Mouse (Mus musculus) inflammation-experienced regulatory T-cells (primary cell): Measurements from ENCODE around the gene Gm47969. TPM values are rescaled to one million over a fixed set of nuclear protein-coding genes. Genes with fewer than 3 reads are reported as not detected.

Experiments
- polyA plus RNA-seq, 2 experiments: library from polyadenylated mRNA; unstranded; fragments of 100-300 nt; shearing (Covaris generic); gene quantifications; one replicate each; pipeline ENCODE4 v1.2.1; 2017

Gene Gm47969
- polyA plus RNA-seq, result under 1 TPM in 1 of 2 experiments, not detected in 1; 0.46 TPM

GRCm38 (mm10) chr1:83044882-83045427, at the start of gene Gm47969:
TSS of gene Gm47969 (plus strand) at chr1:83044932.

GRCm38 (mm10) chr1:83000306-83000705, 44.4 kb upstream of the Gm47969 start, which contains the start of gene Gm47959:
TSS of gene Gm47959 (plus strand) at chr1:83000548.

GRCm38 (mm10) chr1:83038109-83038672, 6.5 kb upstream of the Gm47969 start, which contains the start of gene Slc19a3:
TSS of gene Slc19a3 (minus strand) at chr1:83038448.

GRCm38 (mm10) chr1:83042380-83042779, 2.4 kb upstream of the Gm47969 start, which contains the start of gene Krtap28-10:
TSS of gene Krtap28-10 (minus strand) at chr1:83042480.

GRCm38 (mm10) chr1:83059278-83059677, 14.5 kb downstream of the Gm47969 start, which contains the start of gene A030005K14Rik:
TSS of gene A030005K14Rik (minus strand) at chr1:83059378.

GRCm38 (mm10) chr1:83060643-83061042, 15.9 kb downstream of the Gm47969 start, which contains the start of gene Krtap28-13:
TSS of gene Krtap28-13 (plus strand) at chr1:83060930.

Other genes starting within 250 kb of the Gm47969 start
- 100 to 1,000 TPM; 171 to 264 TPM for gene Agfg1, start 205.4 kb upstream of the Gm47969 start, polyA plus RNA-seq
- under 1 TPM in 1 of 2 experiments, not detected in 1; 0.50 TPM for gene A030005L19Rik, start 131.6 kb upstream of the Gm47969 start, polyA plus RNA-seq
- not detected for gene A030014E15Rik, start 120.0 kb upstream of the Gm47969 start, polyA plus RNA-seq
- gene Gm6217, start 113.5 kb upstream of the Gm47969 start, polyA plus RNA-seq, result not detected
- not detected for gene A030003K21Rik, start 101.5 kb upstream of the Gm47969 start, polyA plus RNA-seq
- 1 to 10 TPM in 1 of 2 experiments, not detected in 1; 1.4 TPM for gene Gm7544, start 88.9 kb upstream of the Gm47969 start, polyA plus RNA-seq
- gene Gm47955, start 84.6 kb upstream of the Gm47969 start, polyA plus RNA-seq, result not detected
- gene Gm47959, start 44.4 kb upstream of the Gm47969 start, polyA plus RNA-seq, result 1 to 10 TPM in 1 of 2 experiments, not detected in 1; 1.0 TPM
- gene Slc19a3, start 6.5 kb upstream of the Gm47969 start, polyA plus RNA-seq, result not detected
- gene Krtap28-10, start 2.5 kb upstream of the Gm47969 start, polyA plus RNA-seq, result not detected
- under 1 TPM; 0.19 to 0.75 TPM for gene A030005K14Rik, start 14.4 kb downstream of the Gm47969 start, polyA plus RNA-seq
- gene Krtap28-13, start 16.0 kb downstream of the Gm47969 start, polyA plus RNA-seq, result not detected
- gene Ccl20, start 71.8 kb downstream of the Gm47969 start, polyA plus RNA-seq, result not detected
- gene Daw1, start 114.8 kb downstream of the Gm47969 start, polyA plus RNA-seq, result under 1 TPM in 1 of 2 experiments, not detected in 1; 0.35 TPM